Mouse (Mus musculus): ENCODE data around the gene Eif6. TPM values are rescaled to one million over a fixed set of nuclear protein-coding genes. Genes with fewer than 3 reads are reported as not detected.

The Eif6 gene
- polyA plus RNA-seq, 1 experiment, result 112 TPM

DNA sequence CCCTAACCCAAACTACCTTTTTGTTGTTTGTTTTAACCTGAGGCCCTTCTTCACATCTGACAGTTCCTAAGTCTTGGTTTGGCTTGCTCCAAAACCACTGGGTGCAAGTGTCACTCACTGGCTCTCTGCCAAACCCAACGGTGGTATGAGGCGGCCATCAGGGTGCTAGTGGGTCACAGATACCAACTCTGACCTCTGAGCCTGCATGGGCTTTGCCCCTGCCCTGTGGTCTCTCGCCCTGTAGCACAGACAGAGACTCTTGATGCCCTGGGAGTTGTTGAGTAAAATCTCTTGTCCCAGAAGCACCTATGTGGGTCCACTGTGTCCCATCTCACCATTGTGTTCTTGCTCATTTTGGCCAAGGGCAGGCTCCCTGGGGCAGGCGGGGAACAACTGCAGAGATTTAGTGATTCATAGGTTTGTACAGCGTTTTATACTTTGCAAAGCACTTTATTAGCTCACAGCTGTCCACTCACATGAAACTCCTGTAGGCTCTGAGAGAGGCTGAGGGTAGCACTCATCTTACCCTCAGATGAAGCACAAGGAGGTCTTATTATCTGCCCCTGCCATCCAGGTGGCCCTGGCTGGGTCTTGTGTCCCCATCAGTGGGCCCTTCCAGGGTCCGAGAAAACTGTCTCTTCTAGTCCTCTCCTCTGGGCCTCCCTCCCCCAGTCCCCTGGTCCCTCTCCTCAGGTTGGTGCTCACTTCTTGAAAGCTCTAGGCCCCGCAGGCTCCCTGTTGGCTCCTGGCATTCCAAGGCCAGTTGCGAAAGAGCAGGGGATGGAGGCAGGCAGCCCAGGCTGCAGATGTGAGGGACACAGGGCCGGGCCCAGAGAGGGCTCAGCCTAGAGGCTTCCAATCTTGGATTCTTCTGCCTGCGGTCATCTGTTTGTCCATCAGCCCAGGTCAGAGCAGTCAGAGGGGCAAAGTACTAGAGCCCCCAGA lies 9.2 kb downstream of the Eif6 start:
- WGBS, result 71% methylated on average over 10 of the region's 10 CpGs
- H3K4me3 ChIP-seq (replicated peaks; ENCODE audit: extremely low read depth, low read depth, low read length), result no peak overlapping the region
- TF ChIP-seq CTCF (IDR thresholded peaks at IDR 0.05; ENCODE audit: insufficient read depth, low read length) (no peak), POLR2A (IDR thresholded peaks at IDR 0.05; ENCODE audit: borderline replicate concordance, extremely low read depth, low read depth, low read length) (no peak)
- no peak for DNase-seq
- peaks cover 6% of the 10 kb centered on the region for H3K4me1 ChIP-seq (ENCODE audit: control insufficient read depth, insufficient read depth, low read length)

DNA sequence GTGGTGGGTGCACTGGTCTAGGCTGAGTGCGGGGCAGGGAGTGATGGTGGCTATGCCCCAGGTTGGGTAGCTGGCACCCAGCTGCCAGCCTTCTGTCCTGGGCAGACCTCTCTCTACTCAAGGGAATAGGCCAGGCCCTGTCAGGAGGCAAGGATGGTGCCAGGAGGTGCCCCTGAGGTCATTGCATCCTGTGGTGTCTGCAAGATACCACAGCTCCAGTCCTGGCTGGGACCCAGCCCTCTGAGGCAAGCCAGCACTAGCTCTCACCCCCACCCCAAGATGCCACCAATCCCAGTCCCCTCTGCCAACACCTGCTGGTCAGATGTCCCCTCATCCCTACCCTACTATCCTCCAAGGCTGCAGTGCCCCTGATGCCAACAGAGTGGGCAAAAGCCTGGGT lies 10.5 kb downstream of the Eif6 start:
- TF ChIP-seq CTCF (IDR thresholded peaks at IDR 0.05; ENCODE audit: insufficient read depth, low read length) (no peak), POLR2A (IDR thresholded peaks at IDR 0.05; ENCODE audit: borderline replicate concordance, extremely low read depth, low read depth, low read length) (no peak)
- peaks cover 6% of the 10 kb centered on the region for H3K4me1 ChIP-seq (ENCODE audit: control insufficient read depth, insufficient read depth, low read length)

DNA sequence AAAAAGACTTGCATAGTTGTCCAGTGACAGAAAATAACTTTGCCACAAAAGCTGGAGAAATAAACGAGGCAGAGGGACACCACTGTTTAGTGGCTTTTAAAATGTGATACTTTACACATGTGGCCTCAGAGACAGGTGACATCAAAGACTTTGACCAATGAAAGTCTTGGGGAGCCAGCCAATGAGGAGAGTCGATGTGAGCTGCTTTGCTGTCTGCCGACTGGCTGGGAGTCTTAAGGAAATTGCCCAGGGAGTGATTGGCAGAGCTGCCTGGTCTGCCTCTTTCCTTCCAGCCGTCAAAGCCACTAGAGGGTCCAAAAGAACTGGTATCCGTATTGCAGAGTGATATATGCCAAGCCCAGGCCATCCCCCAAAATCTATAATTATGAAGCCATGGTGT lies 11.9 kb downstream of the Eif6 start:
- no peak for DNase-seq

More for the DNA sequence above, 10.5 kb downstream of the Eif6 start:
- no peak overlapping the region for H3K4me3 ChIP-seq (replicated peaks; ENCODE audit: extremely low read depth, low read depth, low read length)
- 92% methylated on average over 1 of the region's 1 CpGs for WGBS
- no peak for DNase-seq

DNA sequence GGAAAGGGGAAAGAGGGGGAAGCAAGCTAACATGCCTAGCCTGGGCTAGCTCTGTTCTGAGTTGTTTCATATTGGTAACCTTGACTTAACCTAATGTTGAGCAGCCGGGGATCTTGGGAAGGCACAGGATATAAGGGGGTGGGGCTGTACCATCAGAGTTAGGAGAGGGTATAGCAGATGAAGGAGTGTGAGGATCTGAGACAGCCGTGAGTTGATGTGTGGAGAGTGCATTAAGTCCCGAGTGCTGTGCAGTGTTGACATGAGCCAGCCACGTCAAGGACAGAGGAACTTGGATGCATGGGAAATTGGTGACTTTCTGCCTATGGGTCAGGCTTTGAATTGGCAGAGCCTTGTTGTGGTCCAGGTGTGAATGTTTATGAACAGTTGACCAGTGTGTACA lies 14.1 kb downstream of the Eif6 start:
- TF ChIP-seq CTCF (IDR thresholded peaks at IDR 0.05; ENCODE audit: insufficient read depth, low read length) (no peak), POLR2A (IDR thresholded peaks at IDR 0.05; ENCODE audit: borderline replicate concordance, extremely low read depth, low read depth, low read length) (no peak)
- no peak for DNase-seq
- H3K4me3 ChIP-seq (replicated peaks; ENCODE audit: extremely low read depth, low read depth, low read length), result no peak overlapping the region
- 70% methylated on average over 4 of the region's 4 CpGs for WGBS
- H3K4me1 ChIP-seq (ENCODE audit: control insufficient read depth, insufficient read depth, low read length), result no peaks in the 10 kb centered on the region

More for the DNA sequence above, 11.9 kb downstream of the Eif6 start:
- H3K4me3 ChIP-seq (replicated peaks; ENCODE audit: extremely low read depth, low read depth, low read length), result no peak overlapping the region
- H3K4me1 ChIP-seq (ENCODE audit: control insufficient read depth, insufficient read depth, low read length), result peaks cover 6% of the 10 kb centered on the region
- WGBS, result 27% methylated on average over 5 of the region's 5 CpGs
- no peak for TF ChIP-seq POLR2A (IDR thresholded peaks at IDR 0.05; ENCODE audit: borderline replicate concordance, extremely low read depth, low read depth, low read length)
- TF ChIP-seq CTCF (IDR thresholded peaks at IDR 0.05; ENCODE audit: insufficient read depth, low read length), result no peak

DNA sequence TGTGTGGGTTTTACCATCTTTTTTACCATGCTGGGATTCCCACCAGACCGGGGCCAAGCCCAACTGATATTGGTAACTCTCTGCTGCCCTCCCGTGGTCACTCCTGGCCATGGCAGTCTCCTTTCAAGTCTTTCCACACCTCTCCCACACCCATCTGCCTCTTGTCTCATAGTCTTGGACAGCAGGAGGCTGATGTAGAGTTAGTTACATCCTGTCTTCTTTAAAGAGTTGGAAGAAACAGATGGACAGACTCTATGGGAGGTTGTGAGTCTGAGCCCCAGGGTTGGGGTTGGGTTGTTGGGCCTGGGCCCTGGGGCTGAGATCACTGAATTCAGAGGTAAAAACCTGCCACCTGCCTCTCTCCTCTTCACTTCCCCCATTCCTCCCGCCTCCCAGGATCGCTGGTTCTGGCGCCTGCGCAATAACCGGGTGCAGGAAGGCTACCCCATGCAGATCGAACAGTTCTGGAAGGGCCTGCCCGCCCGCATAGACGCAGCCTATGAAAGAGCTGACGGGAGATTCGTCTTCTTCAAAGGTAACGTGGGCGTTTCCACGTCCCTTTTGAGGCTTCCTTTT lies 14.8 kb downstream of the Eif6 start:
- WGBS, result 38% methylated on average over 16 of the region's 16 CpGs

DNA sequence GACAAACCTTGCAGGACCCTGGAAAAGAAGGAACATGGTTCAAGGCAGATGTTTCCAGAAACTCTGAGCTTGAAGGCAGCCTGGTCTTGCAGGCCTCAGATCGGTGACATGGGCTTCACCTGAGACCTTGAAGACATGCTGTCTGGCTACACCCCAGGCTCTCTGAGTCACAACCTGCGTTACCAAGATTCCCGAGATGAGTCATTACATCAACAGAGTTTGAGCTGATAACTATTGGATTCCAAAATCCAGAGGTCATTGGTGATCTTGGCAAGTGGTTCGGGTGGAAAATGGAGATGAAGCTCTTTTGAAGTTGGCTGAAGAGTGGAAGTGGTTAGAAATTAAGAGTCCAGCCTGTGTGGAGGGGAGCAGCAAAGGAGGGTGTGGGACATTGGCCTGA lies 17.1 kb downstream of the Eif6 start:
- WGBS, result 77% methylated on average over 4 of the region's 4 CpGs
- DNase-seq, result no peak
- no peak overlapping the region for H3K4me3 ChIP-seq (replicated peaks; ENCODE audit: extremely low read depth, low read depth, low read length)
- TF ChIP-seq CTCF (IDR thresholded peaks at IDR 0.05; ENCODE audit: insufficient read depth, low read length) (no peak), POLR2A (IDR thresholded peaks at IDR 0.05; ENCODE audit: borderline replicate concordance, extremely low read depth, low read depth, low read length) (no peak)
- H3K4me1 ChIP-seq (ENCODE audit: control insufficient read depth, insufficient read depth, low read length), result peaks cover 4% of the 10 kb centered on the region

More for the DNA sequence above, 14.8 kb downstream of the Eif6 start:
- no peak overlapping the region for H3K4me3 ChIP-seq (replicated peaks; ENCODE audit: extremely low read depth, low read depth, low read length)
- H3K4me1 ChIP-seq (ENCODE audit: control insufficient read depth, insufficient read depth, low read length), result no peaks in the 10 kb centered on the region
- TF ChIP-seq POLR2A (IDR thresholded peaks at IDR 0.05; ENCODE audit: borderline replicate concordance, extremely low read depth, low read depth, low read length) (no peak), CTCF (IDR thresholded peaks at IDR 0.05; ENCODE audit: insufficient read depth, low read length) (peak; percentile 98)
- DNase-seq, result peak; percentile 76

DNA sequence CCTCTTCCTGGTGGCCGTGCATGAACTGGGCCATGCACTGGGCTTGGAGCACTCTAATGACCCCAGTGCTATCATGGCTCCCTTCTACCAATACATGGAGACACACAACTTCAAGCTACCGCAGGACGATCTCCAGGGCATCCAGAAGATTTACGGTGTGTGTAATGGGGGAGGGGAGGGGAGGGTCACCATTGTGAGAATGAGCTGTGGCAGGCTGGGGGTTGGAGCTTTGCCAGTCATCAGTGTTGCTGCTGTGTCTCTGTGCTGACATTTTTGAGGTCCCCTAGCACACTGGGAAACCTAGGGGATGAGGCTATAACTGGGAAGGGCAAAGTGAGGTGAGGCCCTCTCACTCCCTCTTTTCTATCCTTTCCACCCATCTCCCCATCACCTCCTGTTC lies 19.3 kb downstream of the Eif6 start:
- TF ChIP-seq CTCF (IDR thresholded peaks at IDR 0.05; ENCODE audit: insufficient read depth, low read length), result no peak
- TF ChIP-seq POLR2A (IDR thresholded peaks at IDR 0.05; ENCODE audit: borderline replicate concordance, extremely low read depth, low read depth, low read length), result no peak
- peaks cover 4% of the 10 kb centered on the region for H3K4me1 ChIP-seq (ENCODE audit: control insufficient read depth, insufficient read depth, low read length)
- H3K4me3 ChIP-seq (replicated peaks; ENCODE audit: extremely low read depth, low read depth, low read length), result no peak overlapping the region
- no peak for DNase-seq
- 60% methylated on average over 4 of the region's 4 CpGs for WGBS

DNA sequence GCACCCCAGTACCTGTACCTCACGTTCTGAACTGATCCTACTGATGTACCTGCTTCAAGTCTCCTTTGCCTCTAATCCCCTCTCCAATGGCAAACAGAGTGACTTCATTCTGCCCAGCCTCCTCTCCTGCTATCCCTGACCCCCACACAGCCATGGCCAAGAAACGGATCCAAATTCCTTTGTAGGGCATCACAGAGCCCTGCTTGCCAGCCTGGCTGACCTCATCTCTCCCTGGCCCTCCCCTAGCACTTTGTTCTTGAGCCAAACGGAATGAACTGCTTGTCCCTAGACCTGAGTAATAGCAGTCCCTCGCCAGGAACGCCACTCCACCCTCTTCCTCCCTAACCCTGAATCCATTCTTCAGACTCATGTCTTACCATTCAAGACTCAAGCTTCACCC lies 20.2 kb downstream of the Eif6 start:
- DNase-seq, result no peak
- TF ChIP-seq CTCF (IDR thresholded peaks at IDR 0.05; ENCODE audit: insufficient read depth, low read length) (no peak), POLR2A (IDR thresholded peaks at IDR 0.05; ENCODE audit: borderline replicate concordance, extremely low read depth, low read depth, low read length) (no peak)
- Histone ChIP-seq H3K4me3 (replicated peaks; ENCODE audit: extremely low read depth, low read depth, low read length) (no peak overlapping the region), H3K4me1 (ENCODE audit: control insufficient read depth, insufficient read depth, low read length) (peaks cover 4% of the 10 kb centered on the region)
- 36% methylated on average over 5 of the region's 5 CpGs for WGBS

DNA sequence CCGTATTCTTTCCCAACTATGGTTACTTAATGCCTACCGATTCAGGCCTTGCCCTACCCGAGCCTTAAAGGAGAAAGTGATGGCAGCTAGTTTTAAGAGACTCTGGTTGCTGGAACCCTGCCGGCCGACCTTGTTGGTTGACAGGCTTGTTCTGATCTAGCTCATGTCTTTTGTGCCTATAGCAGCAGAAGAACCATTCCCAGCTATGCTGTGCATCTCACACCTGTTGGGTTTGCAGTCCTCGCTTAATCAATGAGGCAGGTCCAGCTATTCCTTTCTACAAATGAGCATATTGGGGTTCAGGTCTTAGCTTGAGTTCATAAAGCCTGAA lies 20.8 kb downstream of the Eif6 start:
- 76% methylated on average over 6 of the region's 6 CpGs for WGBS
- H3K4me1 ChIP-seq (ENCODE audit: control insufficient read depth, insufficient read depth, low read length), result peaks cover 4% of the 10 kb centered on the region
- H3K4me3 ChIP-seq (replicated peaks; ENCODE audit: extremely low read depth, low read depth, low read length), result no peak overlapping the region
- DNase-seq, result no peak
- TF ChIP-seq POLR2A (IDR thresholded peaks at IDR 0.05; ENCODE audit: borderline replicate concordance, extremely low read depth, low read depth, low read length), result no peak
- TF ChIP-seq CTCF (IDR thresholded peaks at IDR 0.05; ENCODE audit: insufficient read depth, low read length), result no peak

Data from lung, adult 2 months (tissue).